Mouse (Mus musculus) limb, embryonic 10.5 days (tissue): ENCODE results near the gene Slc10a6. TPM values are rescaled to one million over a fixed set of nuclear protein-coding genes. Genes with fewer than 3 reads are reported as not detected.
A peak's percentile ranks its signal among the peaks of the same experiment; 100 is the strongest.

Experiments
- DNase-seq: peaks from one replicate; pipeline ENCODE4 v3.0.0-alpha.2; 2017; ENCODE audit warnings: low spot score
- H3K27ac ChIP-seq: fragments of 300-500 bp; sonication (generic); 2 replicates; pipeline ENCODE4 v1.5.1; 2016; ENCODE audit warnings: mild to moderate bottlenecking
- H3K27me3 ChIP-seq: fragments of 300-500 bp; sonication (generic); 2 replicates; pipeline ENCODE4 v1.6.1; 2016; ENCODE audit warnings: low read depth, mild to moderate bottlenecking; ENCODE audit not compliant: poor library complexity, severe bottlenecking
- H3K36me3 ChIP-seq: fragments of 300-500 bp; sonication (generic); 2 replicates; pipeline ENCODE4 v1.6.1; 2016; ENCODE audit warnings: mild to moderate bottlenecking, moderate library complexity
- H3K4me1 ChIP-seq: fragments of 300-500 bp; sonication (generic); 2 replicates; pipeline ENCODE4 v1.6.1; 2016
- H3K4me3 ChIP-seq: fragments of 300-500 bp; sonication (generic); 2 replicates; pipeline ENCODE4 v1.5.1; 2016; ENCODE audit warnings: mild to moderate bottlenecking, moderate library complexity
- H3K9me3 ChIP-seq: fragments of 300-500 bp; sonication (generic); replicated peaks from 2 replicates; pipeline ENCODE4 v1.6.1; 2016; ENCODE audit warnings: mild to moderate bottlenecking
- WGBS: fragments of 180-500 bp; shearing (Covaris S2); methylation state at CpG from one replicate; pipeline ENCODE4 v1.1.7; 2016; 5-methylcytosine and 5-hydroxymethylcytosine counted together
- polyA plus RNA-seq: library from polyadenylated mRNA; unstranded; fragments of >200 nt; fragmentation: Nextera tagmentation; extraction: Ambion mirVana; gene quantifications from 2 replicates; pipeline ENCODE4 v1.2.1, GENCODE M21; 2016

Gene Slc10a6
- polyA plus RNA-seq, 1 experiment from 2014 or later, result not detected

DNA sequence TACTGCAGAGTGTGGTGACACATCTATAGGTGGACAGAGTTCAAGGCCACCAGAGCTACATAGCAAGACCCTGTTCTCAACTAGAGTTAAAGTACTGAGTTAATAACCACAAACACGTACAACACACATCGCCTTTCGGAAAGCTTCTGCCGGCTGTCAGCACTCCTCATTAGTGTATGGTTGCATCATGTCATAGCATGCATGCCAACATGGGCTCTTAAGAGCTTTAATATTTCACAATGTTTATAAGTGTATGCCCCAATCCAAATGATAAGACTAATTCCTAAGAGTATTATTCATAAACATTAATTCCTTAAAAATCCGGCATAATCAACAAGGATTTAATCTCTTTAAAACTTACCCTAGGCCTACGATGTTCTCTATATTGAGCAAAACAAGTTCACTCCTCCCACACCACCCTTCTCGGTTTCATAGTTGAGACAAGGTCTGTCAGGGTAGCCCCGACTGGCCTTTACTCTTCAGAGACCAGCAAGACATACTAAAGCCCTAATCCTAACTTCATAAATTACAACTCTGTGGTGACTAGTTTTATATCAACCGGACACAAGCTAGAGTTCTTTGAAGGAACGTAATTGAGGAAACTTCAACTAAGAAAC lies 18.2 kb downstream of the Slc10a6 start:
- Histone ChIP-seq H3K36me3 (no peaks in the 10 kb centered on the region), H3K4me3 (no peak overlapping the region), H3K27me3 (no peaks in the 10 kb centered on the region), H3K27ac (no peak overlapping the region), H3K9me3 (no peaks in the 10 kb centered on the region), H3K4me1 (no peaks in the 10 kb centered on the region)
- 92% methylated on average over 10 of the region's 10 CpGs for WGBS
- no peak for DNase-seq

- WGBS, result 71% methylated on average over 5 of the region's 5 CpGs
- no peaks in the 10 kb centered on the region for H3K9me3 ChIP-seq
- H3K27me3 ChIP-seq, result no peaks in the 10 kb centered on the region
- no peaks in the 10 kb centered on the region for H3K4me1 ChIP-seq
- H3K4me3 ChIP-seq, result no peak overlapping the region
- no peaks in the 10 kb centered on the region for H3K36me3 ChIP-seq
- H3K27ac ChIP-seq, result no peak overlapping the region
- DNase-seq, result no peak
These were observed 19.1 kb downstream of the Slc10a6 start for GRCm38 (mm10) chr5:103610148-103610547.

- Histone ChIP-seq H3K36me3 (no peaks in the 10 kb centered on the region), H3K4me1 (no peaks in the 10 kb centered on the region), H3K27ac (no peak overlapping the region), H3K27me3 (no peaks in the 10 kb centered on the region), H3K9me3 (no peaks in the 10 kb centered on the region), H3K4me3 (no peak overlapping the region)
- DNase-seq, result no peak
- 84% methylated on average over 7 of the region's 7 CpGs for WGBS
These were observed 23.5 kb downstream of the Slc10a6 start for GRCm38 (mm10) chr5:103605707-103606106.

DNA sequence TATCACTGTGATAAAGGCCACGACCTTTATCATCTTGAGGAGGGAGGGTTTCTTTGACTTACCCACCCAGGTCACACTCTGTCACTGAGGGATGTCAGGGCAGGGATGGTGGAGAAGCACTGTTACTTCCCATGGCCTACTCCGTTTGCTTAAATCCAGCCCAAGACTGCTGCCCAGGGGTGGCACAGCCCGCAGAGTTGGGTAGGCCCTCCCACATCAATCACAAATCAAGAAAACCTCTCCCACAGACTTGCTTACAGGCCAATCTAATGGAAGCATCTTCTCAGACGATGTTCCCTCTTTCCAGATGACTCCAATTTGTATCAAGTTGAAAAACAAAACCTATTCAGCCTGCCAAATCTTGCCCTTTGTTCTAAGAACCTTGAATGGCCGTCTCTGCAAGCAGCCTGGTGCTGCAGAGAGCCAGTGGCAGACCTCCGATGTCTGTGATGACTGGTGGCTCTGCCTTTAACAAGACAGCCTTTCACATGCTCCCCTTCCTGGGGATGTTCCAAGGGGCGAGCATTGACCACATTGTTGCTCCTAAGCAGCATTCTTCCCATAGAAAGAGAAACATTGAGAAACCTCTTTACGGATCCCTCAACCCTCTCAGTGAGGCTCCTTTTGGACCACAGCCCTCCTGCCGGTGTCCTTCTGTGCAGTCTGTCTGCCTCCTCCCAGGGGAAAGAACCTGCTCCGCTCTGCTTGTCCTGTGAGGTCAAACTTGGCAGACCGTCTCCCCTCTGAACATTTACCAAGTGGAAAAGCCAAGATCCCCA lies 25.9 kb downstream of the Slc10a6 start:
- no peaks in the 10 kb centered on the region for H3K9me3 ChIP-seq
- H3K36me3 ChIP-seq, result no peaks in the 10 kb centered on the region
- no peak for DNase-seq
- no peak overlapping the region for H3K27ac ChIP-seq
- WGBS, result 79% methylated on average over 11 of the region's 11 CpGs
- H3K4me3 ChIP-seq, result no peak overlapping the region
- H3K4me1 ChIP-seq, result 0 out of 2 replicates have a peak, but pooled peaks cover 3% of the 10 kb centered on the region
- H3K27me3 ChIP-seq, result no peaks in the 10 kb centered on the region

DNA sequence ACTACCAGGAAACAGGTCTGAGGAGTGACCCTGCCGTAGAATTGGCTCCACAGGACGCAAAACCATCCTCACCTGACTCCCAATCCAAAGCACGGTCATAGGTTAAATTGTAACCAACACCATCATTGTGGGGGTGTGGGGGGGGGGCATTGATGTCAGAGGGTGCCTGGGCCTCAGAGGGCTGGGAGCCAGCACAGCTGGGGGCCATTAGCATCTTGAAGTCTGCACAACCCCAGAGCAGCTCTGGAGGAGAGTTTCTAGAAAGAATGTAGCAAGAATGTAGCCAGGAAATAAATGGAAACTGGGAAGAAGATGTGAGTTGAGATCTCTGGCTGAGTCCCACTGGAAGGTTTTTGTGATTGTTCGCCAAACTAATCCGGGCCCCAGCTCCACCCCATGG lies 30.3 kb downstream of the Slc10a6 start:
- 83% methylated on average over 5 of the region's 5 CpGs for WGBS
- Histone ChIP-seq H3K27me3 (no peaks in the 10 kb centered on the region), H3K27ac (no peak overlapping the region), H3K4me3 (no peak overlapping the region), H3K4me1 (peaks cover 7% of the 10 kb centered on the region; the same call in 1 of the 2 replicates), H3K36me3 (no peaks in the 10 kb centered on the region), H3K9me3 (no peaks in the 10 kb centered on the region)
- DNase-seq, result no peak

- Histone ChIP-seq H3K9me3 (no peaks in the 10 kb centered on the region), H3K27me3 (no peaks in the 10 kb centered on the region), H3K27ac (no peak overlapping the region), H3K4me3 (no peak overlapping the region), H3K36me3 (0 out of 2 replicates have a peak, but pooled peaks cover 2% of the 10 kb centered on the region), H3K4me1 (peaks cover 7% of the 10 kb centered on the region; the same call in 1 of the 2 replicates)
- no peak for DNase-seq
- 94% methylated on average over 9 of the region's 9 CpGs for WGBS
These were observed 30.9 kb downstream of the Slc10a6 start for GRCm38 (mm10) chr5:103598264-103598663.

GRCm38 (mm10) chr5:103597604-103598003 lies 31.6 kb downstream of the Slc10a6 start:
- Histone ChIP-seq H3K9me3 (no peaks in the 10 kb centered on the region), H3K27me3 (no peaks in the 10 kb centered on the region), H3K4me1 (peaks cover 7% of the 10 kb centered on the region; the same call in 1 of the 2 replicates), H3K36me3 (0 out of 2 replicates have a peak, but pooled peaks cover 2% of the 10 kb centered on the region), H3K27ac (no peak overlapping the region), H3K4me3 (no peak overlapping the region)
- DNase-seq, result no peak
- 74% methylated on average over 6 of the region's 6 CpGs for WGBS

- 72% methylated on average over 14 of the region's 14 CpGs for WGBS
- H3K27me3 ChIP-seq, result no peaks in the 10 kb centered on the region
- H3K4me3 ChIP-seq, result no peak overlapping the region
- no peak overlapping the region for H3K27ac ChIP-seq
- no peak for DNase-seq
- no peaks in the 10 kb centered on the region for H3K9me3 ChIP-seq
- peaks cover 7% of the 10 kb centered on the region; the same call in 1 of the 2 replicates for H3K4me1 ChIP-seq
- H3K36me3 ChIP-seq, result 0 out of 2 replicates have a peak, but pooled peaks cover 2% of the 10 kb centered on the region
These were observed 32.6 kb downstream of the Slc10a6 start for GRCm38 (mm10) chr5:103596467-103597146.

DNA sequence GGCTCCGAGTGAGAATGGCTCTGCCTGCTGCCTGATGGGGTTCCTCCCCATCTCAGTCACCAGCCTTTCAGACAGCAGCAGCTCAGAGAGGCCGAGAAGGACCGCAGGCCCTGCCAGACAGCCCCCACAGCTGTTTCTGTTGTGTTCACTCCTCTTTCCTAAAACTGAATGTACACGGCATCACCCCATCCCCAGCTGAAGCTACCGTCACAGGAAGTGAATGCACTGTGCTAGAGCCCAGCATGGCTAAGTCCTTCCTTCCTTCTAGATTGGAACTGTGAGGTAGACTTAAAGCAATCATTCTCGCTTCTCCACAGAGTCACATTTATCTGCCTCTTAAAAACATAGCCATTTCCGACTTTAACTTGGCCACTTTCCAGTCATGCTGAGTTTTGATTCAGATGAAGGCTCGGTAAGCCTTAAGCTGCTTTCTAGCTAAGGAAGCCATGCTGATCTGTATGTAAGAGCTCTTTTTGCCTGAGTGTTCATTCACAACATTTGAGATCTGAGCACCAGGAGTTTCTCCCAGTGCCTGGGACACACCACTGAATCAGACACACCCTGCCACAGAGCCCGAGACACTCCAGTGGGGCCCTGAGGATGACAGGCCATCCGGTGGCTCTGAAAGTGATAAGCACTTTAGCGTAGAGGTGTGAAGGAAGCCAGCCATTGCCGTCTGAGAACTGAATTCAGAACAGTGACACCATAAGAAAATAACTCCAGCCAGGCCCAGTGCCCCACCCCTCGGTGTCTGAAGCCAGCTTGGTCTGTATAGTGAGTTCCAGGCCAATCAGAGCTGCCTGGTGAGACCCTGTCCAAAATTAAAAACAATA lies 33.6 kb downstream of the Slc10a6 start:
- H3K4me3 ChIP-seq, result no peak overlapping the region
- H3K9me3 ChIP-seq, result no peaks in the 10 kb centered on the region
- H3K27me3 ChIP-seq, result no peaks in the 10 kb centered on the region
- 74% methylated on average over 13 of the region's 13 CpGs for WGBS
- DNase-seq, result no peak
- H3K36me3 ChIP-seq, result 0 out of 2 replicates have a peak, but pooled peaks cover 2% of the 10 kb centered on the region
- peaks cover 7% of the 10 kb centered on the region; the same call in 1 of the 2 replicates for H3K4me1 ChIP-seq
- H3K27ac ChIP-seq, result 0 out of 2 replicates have a peak overlapping the region, but pooled peaks have one; percentile 1

DNA sequence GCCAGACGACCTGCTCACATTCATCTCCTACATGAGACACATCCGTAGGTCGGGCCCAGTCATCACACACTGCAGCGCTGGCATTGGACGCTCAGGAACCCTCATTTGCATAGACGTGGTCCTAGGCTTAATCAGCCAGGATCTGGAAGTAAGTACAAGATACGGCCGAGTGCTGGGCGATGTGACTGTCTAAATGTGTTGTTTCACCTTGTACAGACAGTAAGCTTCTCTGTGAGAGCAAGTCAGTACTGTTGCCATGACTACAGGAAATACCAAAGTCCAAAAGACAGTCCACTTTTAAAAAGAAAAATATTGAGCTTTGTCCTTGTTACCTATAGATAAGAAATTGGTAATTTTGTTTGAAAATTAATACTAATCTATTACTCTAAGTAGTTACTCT lies 35.6 kb downstream of the Slc10a6 start:
- Histone ChIP-seq H3K36me3 (0 out of 2 replicates have a peak, but pooled peaks cover 2% of the 10 kb centered on the region), H3K4me3 (no peak overlapping the region), H3K27ac (no peak overlapping the region), H3K27me3 (no peaks in the 10 kb centered on the region), H3K9me3 (no peaks in the 10 kb centered on the region), H3K4me1 (peaks cover 4% of the 10 kb centered on the region; the same call in 1 of the 2 replicates)
- 92% methylated on average over 9 of the region's 9 CpGs for WGBS
- DNase-seq, result no peak

GRCm38 (mm10) chr5:103592706-103593105 lies 36.5 kb downstream of the Slc10a6 start:
- WGBS, result 89% methylated on average over 8 of the region's 8 CpGs
- DNase-seq, result no peak
- H3K36me3 ChIP-seq, result 0 out of 2 replicates have a peak, but pooled peaks cover 2% of the 10 kb centered on the region
- H3K4me1 ChIP-seq, result peaks cover 4% of the 10 kb centered on the region; the same call in 1 of the 2 replicates
- H3K27ac ChIP-seq, result no peak overlapping the region
- H3K27me3 ChIP-seq, result no peaks in the 10 kb centered on the region
- no peaks in the 10 kb centered on the region for H3K9me3 ChIP-seq
- no peak overlapping the region for H3K4me3 ChIP-seq

DNA sequence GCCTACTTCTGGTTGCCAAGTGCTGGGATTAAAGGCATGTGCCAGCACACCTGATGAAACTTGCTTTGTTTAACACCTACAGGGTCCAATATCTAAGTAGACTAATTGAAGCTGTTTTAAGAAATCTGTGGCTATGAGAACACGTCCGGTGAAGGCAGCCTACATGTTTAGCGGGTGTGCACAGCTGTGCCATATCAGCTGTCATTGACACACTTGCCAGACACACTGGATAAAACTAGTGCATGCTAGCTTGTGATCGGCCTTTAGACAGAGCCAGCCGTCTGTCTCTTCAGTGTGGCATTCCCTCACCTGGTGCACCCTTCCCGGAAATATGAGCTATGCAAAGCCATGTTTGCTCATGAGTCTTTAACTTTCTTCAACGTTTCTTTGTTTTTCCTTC lies 37.4 kb downstream of the Slc10a6 start:
- Histone ChIP-seq H3K36me3 (0 out of 2 replicates have a peak, but pooled peaks cover 2% of the 10 kb centered on the region), H3K4me1 (peaks cover 4% of the 10 kb centered on the region; the same call in 1 of the 2 replicates), H3K9me3 (no peaks in the 10 kb centered on the region), H3K4me3 (no peak overlapping the region), H3K27me3 (no peaks in the 10 kb centered on the region), H3K27ac (no peak overlapping the region)
- WGBS, result 94% methylated on average over 7 of the region's 7 CpGs
- no peak for DNase-seq
